Mouse (Mus musculus): Measurements from ENCODE around the gene Rnf144b.

- TF ChIP-seq CTCF (IDR thresholded peaks at IDR 0.05; ENCODE audit: extremely low read depth, insufficient read depth, low read length) = no peak
- TF ChIP-seq POLR2A (IDR thresholded peaks at IDR 0.05; ENCODE audit: extremely low read depth, insufficient read depth, low read length) = no peak
Measured at GRCm38 (mm10) chr13:47261961-47262360, 139.5 kb downstream of the Rnf144b start.
